Mouse (Mus musculus) bone marrow macrophage, adult 2 months (primary cell): ENCODE results near the gene Fth1.

Source experiments
- CTCF ChIP-seq: IDR thresholded peaks from 2 replicates; pipeline ENCODE4 v1.5.1; 2012; ENCODE audit warnings: low read depth, mild to moderate bottlenecking, low read length, moderate library complexity
- POLR2A ChIP-seq: IDR thresholded peaks from 2 replicates; pipeline ENCODE4 v1.6.1; 2012; ENCODE audit warnings: mild to moderate bottlenecking, low read depth, low read length, borderline replicate concordance

DNA sequence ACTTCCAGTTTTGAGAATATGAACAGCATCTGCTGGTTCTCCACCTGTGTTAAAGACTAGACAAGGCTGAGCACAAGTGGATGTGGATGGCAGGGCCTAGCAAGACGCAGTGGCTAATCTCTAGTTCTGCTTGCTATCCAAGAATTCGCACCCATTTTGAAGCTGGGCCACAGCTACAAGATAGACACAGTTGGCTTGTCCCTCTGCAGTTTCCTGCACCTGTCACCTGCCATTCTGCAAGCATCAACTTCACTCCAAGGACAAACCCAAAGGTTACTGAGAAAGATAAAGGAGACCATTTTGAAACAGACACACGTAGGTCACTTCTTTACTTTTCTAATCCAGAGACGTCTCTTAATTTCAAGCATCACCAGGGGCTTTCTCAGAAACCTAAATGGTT, 1.2 kb downstream of the Fth1 start:
- no peak for TF ChIP-seq CTCF
- no peak for TF ChIP-seq POLR2A
